Mouse (Mus musculus) ES-Bruce4 (cell line): ENCODE results near the gene Gm10337.

ENCODE experiments used
- CTCF ChIP-seq: IDR thresholded peaks from one replicate; pipeline ENCODE4 v1.8.1; 2011; ENCODE audit warnings: low read depth, low read length
- EP300 ChIP-seq: IDR thresholded peaks from 2 replicates; pipeline ENCODE4 v1.6.1; 2011; ENCODE audit warnings: low read depth, low read length; ENCODE audit not compliant: insufficient read depth
- POLR2A ChIP-seq: IDR thresholded peaks from one replicate; pipeline ENCODE4 v1.8.1; 2011; ENCODE audit warnings: low read length; ENCODE audit not compliant: insufficient read depth

DNA sequence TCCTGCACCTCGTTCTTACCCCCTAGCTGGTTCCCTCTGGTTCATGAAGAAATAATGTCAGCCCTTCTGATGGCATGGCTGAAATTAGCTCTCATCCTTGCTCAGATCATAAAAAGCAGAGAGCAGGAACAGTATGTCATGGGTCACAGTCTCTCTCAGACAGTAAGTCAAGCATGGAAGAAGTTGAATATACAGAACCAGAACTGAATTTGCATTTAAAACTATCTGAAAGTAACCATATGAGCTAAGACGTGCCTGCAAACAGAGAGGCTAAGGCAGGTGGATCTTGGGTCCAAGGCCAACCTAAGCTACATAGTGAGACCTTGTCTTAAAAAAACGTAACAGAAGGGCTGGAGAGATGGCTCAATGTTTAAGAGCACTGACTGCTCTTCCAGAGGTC is 9.5 kb downstream of the Gm10337 start:
- TF ChIP-seq CTCF: no peak
- no peak for TF ChIP-seq POLR2A
- TF ChIP-seq EP300: no peak
